Mouse (Mus musculus): ENCODE results near the gene Inhbb. TPM values are rescaled to one million over a fixed set of nuclear protein-coding genes. Genes with fewer than 3 reads are reported as not detected.

The Inhbb gene
- polyA plus RNA-seq, 1 experiment from 2014 or later, result 1.8 TPM

- Histone ChIP-seq H3K4me2 (ENCODE audit: low read length) (no peak overlapping the region), H3K4me3 (ENCODE audit: low read depth, low read length) (no peak overlapping the region), H3K9ac (ENCODE audit: low read depth, low read length) (no peak overlapping the region), H3K27me3 (ENCODE audit: control insufficient read depth, insufficient read depth, low read depth, low read length) (no peaks in the 10 kb centered on the region), H3K27ac (ENCODE audit: low read length) (no peak overlapping the region), H3K4me1 (ENCODE audit: control insufficient read depth, insufficient read depth, low read length) (no peaks in the 10 kb centered on the region), H3K9me3 (replicated peaks; ENCODE audit: control insufficient read depth, low read length, poor library complexity, severe bottlenecking) (no peaks in the 10 kb centered on the region), H3K36me3 (ENCODE audit: control insufficient read depth, insufficient read depth, low read length) (no peaks in the 10 kb centered on the region)
- no peak for ATAC-seq
- 85% methylated on average over 10 of the region's 10 CpGs for WGBS
Observed at GRCm38 (mm10) chr1:119450651-119451345, 28.8 kb upstream of the Inhbb start.

- Histone ChIP-seq H3K36me3 (ENCODE audit: control insufficient read depth, insufficient read depth, low read length) (no peaks in the 10 kb centered on the region), H3K9me3 (replicated peaks; ENCODE audit: control insufficient read depth, low read length, poor library complexity, severe bottlenecking) (no peaks in the 10 kb centered on the region), H3K4me2 (ENCODE audit: low read length) (no peak overlapping the region), H3K27ac (ENCODE audit: low read length) (no peak overlapping the region), H3K4me1 (ENCODE audit: control insufficient read depth, insufficient read depth, low read length) (no peaks in the 10 kb centered on the region), H3K4me3 (ENCODE audit: low read depth, low read length) (no peak overlapping the region), H3K27me3 (ENCODE audit: control insufficient read depth, insufficient read depth, low read depth, low read length) (no peaks in the 10 kb centered on the region), H3K9ac (ENCODE audit: low read depth, low read length) (no peak overlapping the region)
- ATAC-seq, result no peak
- WGBS, result 63% methylated on average over 10 of the region's 10 CpGs
Observed at GRCm38 (mm10) chr1:119446753-119447283, 24.8 kb upstream of the Inhbb start.

- no peaks in the 10 kb centered on the region for H3K9me3 ChIP-seq (replicated peaks; ENCODE audit: control insufficient read depth, low read length, poor library complexity, severe bottlenecking)
- 87% methylated on average over 21 of the region's 21 CpGs for WGBS
Observed at GRCm38 (mm10) chr1:119443591-119444350, 21.7 kb upstream of the Inhbb start.

GRCm38 (mm10) chr1:119442901-119443300 is 20.9 kb upstream of the Inhbb start:
- Histone ChIP-seq H3K4me2 (ENCODE audit: low read length) (no peak overlapping the region), H3K9me3 (replicated peaks; ENCODE audit: control insufficient read depth, low read length, poor library complexity, severe bottlenecking) (no peaks in the 10 kb centered on the region), H3K27ac (ENCODE audit: low read length) (no peak overlapping the region), H3K27me3 (ENCODE audit: control insufficient read depth, insufficient read depth, low read depth, low read length) (no peaks in the 10 kb centered on the region), H3K4me3 (ENCODE audit: low read depth, low read length) (no peak overlapping the region), H3K4me1 (ENCODE audit: control insufficient read depth, insufficient read depth, low read length) (no peaks in the 10 kb centered on the region), H3K36me3 (ENCODE audit: control insufficient read depth, insufficient read depth, low read length) (no peaks in the 10 kb centered on the region), H3K9ac (ENCODE audit: low read depth, low read length) (no peak overlapping the region)
- 92% methylated on average over 9 of the region's 9 CpGs for WGBS
- no peak for ATAC-seq

More at GRCm38 (mm10) chr1:119443591-119444350, 21.7 kb upstream of the Inhbb start:
- no peak overlapping the region for H3K4me3 ChIP-seq (ENCODE audit: low read depth, low read length)
- H3K4me1 ChIP-seq (ENCODE audit: control insufficient read depth, insufficient read depth, low read length), result no peaks in the 10 kb centered on the region
- no peak for ATAC-seq
- H3K27ac ChIP-seq (ENCODE audit: low read length), result no peak overlapping the region
- no peaks in the 10 kb centered on the region for H3K27me3 ChIP-seq (ENCODE audit: control insufficient read depth, insufficient read depth, low read depth, low read length)
- no peak overlapping the region for H3K9ac ChIP-seq (ENCODE audit: low read depth, low read length)
- no peaks in the 10 kb centered on the region for H3K36me3 ChIP-seq (ENCODE audit: control insufficient read depth, insufficient read depth, low read length)
- no peak overlapping the region for H3K4me2 ChIP-seq (ENCODE audit: low read length)

GRCm38 (mm10) chr1:119438105-119438637 is 16.1 kb upstream of the Inhbb start:
- no peak overlapping the region for H3K4me2 ChIP-seq (ENCODE audit: low read length)
- no peaks in the 10 kb centered on the region for H3K27me3 ChIP-seq (ENCODE audit: control insufficient read depth, insufficient read depth, low read depth, low read length)
- H3K9me3 ChIP-seq (replicated peaks; ENCODE audit: control insufficient read depth, low read length, poor library complexity, severe bottlenecking), result no peaks in the 10 kb centered on the region
- H3K9ac ChIP-seq (ENCODE audit: low read depth, low read length), result no peak overlapping the region
- H3K36me3 ChIP-seq (ENCODE audit: control insufficient read depth, insufficient read depth, low read length), result no peaks in the 10 kb centered on the region
- H3K27ac ChIP-seq (ENCODE audit: low read length), result no peak overlapping the region
- ATAC-seq, result no peak
- WGBS, result 93% methylated on average over 9 of the region's 9 CpGs
- H3K4me3 ChIP-seq (ENCODE audit: low read depth, low read length), result no peak overlapping the region
- no peaks in the 10 kb centered on the region for H3K4me1 ChIP-seq (ENCODE audit: control insufficient read depth, insufficient read depth, low read length)

- 71% methylated on average over 6 of the region's 6 CpGs for WGBS
- Histone ChIP-seq H3K27ac (ENCODE audit: low read length) (no peak overlapping the region), H3K4me2 (ENCODE audit: low read length) (no peak overlapping the region), H3K27me3 (ENCODE audit: control insufficient read depth, insufficient read depth, low read depth, low read length) (no peaks in the 10 kb centered on the region), H3K4me1 (ENCODE audit: control insufficient read depth, insufficient read depth, low read length) (no peaks in the 10 kb centered on the region), H3K4me3 (ENCODE audit: low read depth, low read length) (no peak overlapping the region), H3K9me3 (replicated peaks; ENCODE audit: control insufficient read depth, low read length, poor library complexity, severe bottlenecking) (no peaks in the 10 kb centered on the region), H3K36me3 (ENCODE audit: control insufficient read depth, insufficient read depth, low read length) (no peaks in the 10 kb centered on the region), H3K9ac (ENCODE audit: low read depth, low read length) (no peak overlapping the region)
- no peak for ATAC-seq
Observed at GRCm38 (mm10) chr1:119437401-119437800, 15.4 kb upstream of the Inhbb start.

- Histone ChIP-seq H3K9me3 (replicated peaks; ENCODE audit: control insufficient read depth, low read length, poor library complexity, severe bottlenecking) (no peaks in the 10 kb centered on the region), H3K36me3 (ENCODE audit: control insufficient read depth, insufficient read depth, low read length) (no peaks in the 10 kb centered on the region), H3K4me1 (ENCODE audit: control insufficient read depth, insufficient read depth, low read length) (peaks cover 21% of the 10 kb centered on the region), H3K27ac (ENCODE audit: low read length) (no peak overlapping the region), H3K9ac (ENCODE audit: low read depth, low read length) (no peak overlapping the region), H3K4me2 (ENCODE audit: low read length) (no peak overlapping the region), H3K27me3 (ENCODE audit: control insufficient read depth, insufficient read depth, low read depth, low read length) (peaks cover 19% of the 10 kb centered on the region), H3K4me3 (ENCODE audit: low read depth, low read length) (no peak overlapping the region)
- 39% methylated on average over 6 of the region's 6 CpGs for WGBS
- ATAC-seq, result no peak
Observed at GRCm38 (mm10) chr1:119424141-119424860, 2.3 kb upstream of the Inhbb start.

GRCm38 (mm10) chr1:119423510-119423909 is 1.5 kb upstream of the Inhbb start:
- no peak overlapping the region for H3K4me2 ChIP-seq (ENCODE audit: low read length)
- peaks cover 21% of the 10 kb centered on the region for H3K4me1 ChIP-seq (ENCODE audit: control insufficient read depth, insufficient read depth, low read length)
- peaks cover 20% of the 10 kb centered on the region for H3K27me3 ChIP-seq (ENCODE audit: control insufficient read depth, insufficient read depth, low read depth, low read length)

More at GRCm38 (mm10) chr1:119423510-119423909, 1.5 kb upstream of the Inhbb start:
- Histone ChIP-seq H3K27ac (ENCODE audit: low read length) (no peak overlapping the region), H3K4me3 (ENCODE audit: low read depth, low read length) (no peak overlapping the region), H3K36me3 (ENCODE audit: control insufficient read depth, insufficient read depth, low read length) (no peaks in the 10 kb centered on the region), H3K9ac (ENCODE audit: low read depth, low read length) (no peak overlapping the region), H3K9me3 (replicated peaks; ENCODE audit: control insufficient read depth, low read length, poor library complexity, severe bottlenecking) (no peaks in the 10 kb centered on the region)
- 1% methylated on average over 14 of the region's 14 CpGs for WGBS
- ATAC-seq, result no peak
